9 mouse cellular contexts compared by ENCODE assay signal in the genomic region with DNA sequence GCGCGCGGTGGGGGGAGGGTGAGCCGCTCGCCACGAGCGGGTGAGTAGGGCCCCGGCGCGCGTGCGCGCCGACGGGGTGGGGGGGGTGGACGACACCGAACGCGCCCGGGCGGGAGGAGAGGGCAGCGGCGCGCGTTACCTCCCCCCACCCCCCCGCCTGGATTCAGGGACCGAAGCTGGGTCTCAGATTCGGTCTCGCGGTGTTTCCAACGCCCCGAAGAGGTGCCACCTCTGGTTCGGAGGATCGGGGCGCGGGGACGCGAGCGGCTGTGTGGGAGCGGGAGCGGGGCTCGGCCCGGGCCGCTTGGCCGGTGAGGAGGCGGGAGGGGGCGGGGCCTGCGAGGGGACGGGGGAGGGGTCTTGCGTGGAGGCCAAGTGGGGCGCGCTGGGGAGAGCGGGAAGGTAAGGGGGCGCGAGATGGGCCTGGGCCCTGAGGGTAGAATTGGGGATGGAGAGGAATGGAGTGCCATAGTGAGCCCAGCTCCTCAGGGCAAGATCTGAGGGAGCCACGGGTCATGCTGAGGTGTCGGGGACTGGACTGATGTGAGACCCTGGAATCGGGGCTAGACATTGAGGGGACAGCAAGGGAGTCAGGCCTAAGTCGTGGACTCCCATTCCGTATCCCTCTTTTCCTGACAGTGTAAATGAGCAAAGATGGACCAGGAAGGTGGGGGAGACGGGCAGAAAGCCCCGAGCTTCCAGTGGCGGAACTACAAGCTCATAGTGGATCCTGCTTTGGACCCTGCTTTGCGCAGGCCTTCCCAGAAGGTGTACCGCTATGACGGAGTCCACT. TPM values are rescaled to one million over a fixed set of nuclear protein-coding genes. Genes with fewer than 3 reads are reported as not detected.
DNase-seq lines count a peak whose midpoint lies in the region; ATAC-seq and TF ChIP-seq lines count a peak whose summit lies in the region.
"Had no signal": no experiment of that assay in that cellular context is flagged by ENCODE, and none has a peak within 500 bp of the region (broad histone marks: within the 10 kb centered on the region; RNA-seq: fewer than 3 reads in every experiment).

No protein-coding gene starts in this region.

- H3K9ac ChIP-seq in MEL (ENCODE audit: control insufficient read depth, low read depth, low read length, poor library complexity, severe bottlenecking): peak overlapping the region; percentile 95
- peak overlapping the region; percentile 90 for H3K9ac ChIP-seq in lung, embryonic 15.5 days

- H3K79me2 ChIP-seq in MEL (ENCODE audit: control insufficient read depth, insufficient read depth, low read length, poor library complexity): peaks cover 19% of the 10 kb centered on the region

- TF ChIP-seq EP300 in MEL (IDR thresholded peaks at IDR 0.05; ENCODE audit: low read depth in 1 of 2, low read length in 2 of 2): no peak

- H3K36me3 ChIP-seq in MEL (ENCODE audit: control insufficient read depth in 1 of 2, insufficient read depth in 2 of 2, low read length in 2 of 2): peaks cover 24% of the 10 kb centered on the region in 2 experiments
- H3K36me3 ChIP-seq in kidney, adult 2 months (ENCODE audit: control insufficient read depth, insufficient read depth, low read length): peaks cover 3% of the 10 kb centered on the region; the same call in 1 of the 2 replicates
- H3K36me3 ChIP-seq in lung, embryonic 15.5 days: peaks cover 36% of the 10 kb centered on the region

- TF ChIP-seq RAD21 in MEL (IDR thresholded peaks at IDR 0.05; ENCODE audit: low read depth, low read length): no peak

- DNase-seq in A20 (ENCODE audit: low read depth, low spot score): peak; percentile 79
- DNase-seq in MEL (ENCODE audit: low read depth, low spot score): peak; percentile 70
- peak; percentile 84 for DNase-seq in cerebellum, postnatal 10 days
- DNase-seq in gastrocnemius, postnatal 25 days: peak; percentile 60
- DNase-seq in kidney, adult 2 months: peak; percentile 63
- DNase-seq in ovary, postnatal 36 days (ENCODE audit: low spot score): peak; percentile 72
- no peak for DNase-seq in frontal cortex, postnatal 25 days (ENCODE audit: low spot score in 2 of 2)

- H3K4me1 ChIP-seq in MEL (ENCODE audit: control insufficient read depth in 1 of 2, insufficient read depth in 2 of 2, low read length in 2 of 2): peaks cover 0 to 10% of the 10 kb centered on the region in 2 experiments; a peak in 3 of 4 replicates
- H3K4me1 ChIP-seq in kidney, adult 2 months (ENCODE audit: control insufficient read depth, insufficient read depth, low read length): peaks cover 3% of the 10 kb centered on the region; the same call in 1 of the 2 replicates
- peaks cover 14% of the 10 kb centered on the region for H3K4me1 ChIP-seq in lung, embryonic 15.5 days

- no peak for TF ChIP-seq CTCF in MEL (IDR thresholded peaks at IDR 0.05 in 2 of 3, conservative IDR thresholded peaks at IDR 0.05 in 1 of 3; ENCODE audit: control insufficient read depth in 1 of 3, insufficient read depth in 1 of 3, low read depth in 2 of 3, low read length in 3 of 3, poor library complexity in 1 of 3, severe bottlenecking in 1 of 3)
- TF ChIP-seq CTCF in kidney, adult 2 months (conservative IDR thresholded peaks at IDR 0.05; ENCODE audit: insufficient read depth, insufficient read length, low read depth, low read length): no peak

- no peaks in the 10 kb centered on the region for H3K27me3 ChIP-seq in MEL (ENCODE audit: control insufficient read depth in 1 of 2, insufficient read depth in 2 of 2, low read length in 2 of 2)
- no peaks in the 10 kb centered on the region for H3K27me3 ChIP-seq in kidney, adult 2 months (replicated peaks; ENCODE audit: control insufficient read depth, insufficient read depth, low read length)
- H3K27me3 ChIP-seq in lung, embryonic 15.5 days: no peaks in the 10 kb centered on the region

- peak overlapping the region; percentile 74 for H3K4me2 ChIP-seq in lung, embryonic 15.5 days

- peak overlapping the region; percentile 87 for H3K27ac ChIP-seq in MEL (ENCODE audit: control insufficient read depth, low read depth, low read length)
- peak overlapping the region; percentile 100 for H3K27ac ChIP-seq in kidney, adult 2 months (ENCODE audit: insufficient read depth, low read depth, low read length)
- H3K27ac ChIP-seq in lung, embryonic 15.5 days: peak overlapping the region; percentile 99

- 2% methylated on average over 48 of the region's 66 CpGs for WGBS in kidney, adult 2 months
- WGBS in lung, embryonic 15.5 days: 1% methylated on average over 52 of the region's 66 CpGs

- TF ChIP-seq POLR2A in MEL (IDR thresholded peaks at IDR 0.05; ENCODE audit: control insufficient read depth in 1 of 2, insufficient read depth in 1 of 2, low read depth in 1 of 2, low read length in 2 of 2, poor library complexity in 1 of 2): peak; percentile 41 to 44; a peak in 1 of 4 replicates
- no peak for TF ChIP-seq POLR2A in kidney, adult 2 months (IDR thresholded peaks at IDR 0.05; ENCODE audit: low read depth, low read length)

- H3K9me3 ChIP-seq in MEL (replicated peaks; ENCODE audit: insufficient read depth, low read length): no peaks in the 10 kb centered on the region
- no peaks in the 10 kb centered on the region for H3K9me3 ChIP-seq in lung, embryonic 15.5 days

- peak; percentile 61 for ATAC-seq in lung, embryonic 15.5 days (ENCODE audit: borderline replicate concordance, extremely low read depth, low FRiP score, low TSS enrichment)

- peak overlapping the region; percentile 59 to 83 for H3K4me3 ChIP-seq in MEL (ENCODE audit: control insufficient read depth in 1 of 2, insufficient read depth in 1 of 2, low read depth in 2 of 2, low read length in 2 of 2)
- peak overlapping the region; percentile 90 for H3K4me3 ChIP-seq in kidney, adult 2 months (ENCODE audit: insufficient read depth, low read depth, low read length)
- H3K4me3 ChIP-seq in lung, embryonic 15.5 days: peak overlapping the region; percentile 93

TF ChIP-seq in MEL, 35 proteins besides CTCF, POLR2A, EP300 and RAD21 (continues in another document):
- TF ChIP-seq KAT2A (conservative IDR thresholded peaks at IDR 0.05; ENCODE audit: low read depth, low read length): no peak
- TF ChIP-seq POLR2AphosphoS2 (IDR thresholded peaks at IDR 0.05; ENCODE audit: low read length): no peak
- no peak; the same call in 1 of the 2 replicates for TF ChIP-seq MAZ (IDR thresholded peaks at IDR 0.05; ENCODE audit: low read depth, low read length)
- TF ChIP-seq MEF2A (IDR thresholded peaks at IDR 0.05; ENCODE audit: extremely low read depth, insufficient replicate concordance, low read depth, low read length, poor library complexity, severe bottlenecking): no peak
- TF ChIP-seq MYC (IDR thresholded peaks at IDR 0.05; ENCODE audit: low read depth, low read length): no peak
- no peak for TF ChIP-seq TCF12 (IDR thresholded peaks at IDR 0.05; ENCODE audit: low read depth, low read length)
- TF ChIP-seq CHD1 (IDR thresholded peaks at IDR 0.05; ENCODE audit: low read depth, low read length): no peak
- no peak for TF ChIP-seq ZKSCAN1 (IDR thresholded peaks at IDR 0.05; ENCODE audit: low read depth, low read length)
- no peak for TF ChIP-seq BHLHE40 (IDR thresholded peaks at IDR 0.05; ENCODE audit: borderline replicate concordance, low read depth, low read length)
- no peak; the same call in 1 of the 2 replicates for TF ChIP-seq MAX (IDR thresholded peaks at IDR 0.05; ENCODE audit: low read length)
- TF ChIP-seq USF1 (IDR thresholded peaks at IDR 0.05; ENCODE audit: low read depth, low read length): no peak
- no peak for TF ChIP-seq JUND (IDR thresholded peaks at IDR 0.05; ENCODE audit: low read depth, low read length)
- peak; percentile 6; the same call in 1 of the 2 replicates for TF ChIP-seq SMC3 (IDR thresholded peaks at IDR 0.05; ENCODE audit: low read depth, low read length)
- TF ChIP-seq UBTF (IDR thresholded peaks at IDR 0.05; ENCODE audit: borderline replicate concordance, insufficient read depth, low read depth, low read length): no peak
- TF ChIP-seq ELF1 (IDR thresholded peaks at IDR 0.05; ENCODE audit: low read depth, low read length): no peak
- no peak for TF ChIP-seq USF2 (IDR thresholded peaks at IDR 0.05; ENCODE audit: borderline replicate concordance in 1 of 2, insufficient read depth in 1 of 2, low read depth in 1 of 2, low read length in 2 of 2)

RNA-seq across cellular contexts. Expression of a gene that starts 1.2 kb away (rescaled TPM):
- 9.2 and 10.3 TPM in 2 replicates for total RNA-seq in MEL (2012; rRNA removed)
- 10 to 100 TPM in 1 of 2 experiments, not detected in 1; 55.9 TPM for polyA plus RNA-seq in MEL (2012; ENCODE audit: insufficient read depth in 1 of 2, insufficient read length in 2 of 2, low read depth in 1 of 2, low replicate concordance in 2 of 2, missing spikeins in 1 of 2)
- 10 to 100 TPM; 15.0 to 15.4 TPM for total RNA-seq in gastrocnemius, postnatal 25 days (2021)
- 8.8 and 10.9 TPM in 2 replicates for polyA plus RNA-seq in kidney, adult 2 months (2012; rRNA removed)
- 23.3 and 24.7 TPM in 2 replicates for polyA plus RNA-seq in lung, embryonic 15.5 days (2015; fragmentation: Nextera tagmentation; extraction: Ambion mirVana)

RNA-seq across cellular contexts. Expression of a gene that starts 7.7 kb away (rescaled TPM):
- total RNA-seq in MEL (2012; rRNA removed): 0.73 and 0.88 TPM in 2 replicates
- 1 to 10 TPM in 1 of 2 experiments, not detected in 1; 1.3 TPM for polyA plus RNA-seq in MEL (2012; ENCODE audit: insufficient read depth in 1 of 2, insufficient read length in 2 of 2, low read depth in 1 of 2, low replicate concordance in 2 of 2, missing spikeins in 1 of 2)
- total RNA-seq in gastrocnemius, postnatal 25 days (2021): 1 to 10 TPM; 2.4 to 2.5 TPM
- not detected in 2 replicates for polyA plus RNA-seq in kidney, adult 2 months (2012; rRNA removed)
- polyA plus RNA-seq in lung, embryonic 15.5 days (2015; fragmentation: Nextera tagmentation; extraction: Ambion mirVana): not detected in 2 replicates
- polyA plus RNA-seq: gonadal fat pad, adult 2 months had no signal

RNA-seq across cellular contexts. Expression of a gene that starts 8.1 kb away (rescaled TPM):
- 31.4 and 37.5 TPM in 2 replicates for total RNA-seq in MEL (2012; rRNA removed)
- 10 to 100 TPM in 1 of 2 experiments, not detected in 1; 47.2 TPM for polyA plus RNA-seq in MEL (2012; ENCODE audit: insufficient read depth in 1 of 2, insufficient read length in 2 of 2, low read depth in 1 of 2, low replicate concordance in 2 of 2, missing spikeins in 1 of 2)
- total RNA-seq in gastrocnemius, postnatal 25 days (2021): 1 to 10 TPM; 8.9 to 9.5 TPM
- 28.2 and 34.6 TPM in 2 replicates for polyA plus RNA-seq in kidney, adult 2 months (2012; rRNA removed)
- polyA plus RNA-seq in lung, embryonic 15.5 days (2015; fragmentation: Nextera tagmentation; extraction: Ambion mirVana): 27.2 and 30.7 TPM in 2 replicates

RNA-seq across cellular contexts. Expression of a gene that starts 22.7 kb away (rescaled TPM):
- 0.59 and 1.4 TPM in 2 replicates for total RNA-seq in MEL (2012; rRNA removed)
- under 1 TPM in 1 of 2 experiments, not detected in 1; 0.75 TPM for polyA plus RNA-seq in MEL (2012; ENCODE audit: insufficient read depth in 1 of 2, insufficient read length in 2 of 2, low read depth in 1 of 2, low replicate concordance in 2 of 2, missing spikeins in 1 of 2)
- total RNA-seq in gastrocnemius, postnatal 25 days (2021): 1 to 10 TPM; 4.4 to 9.1 TPM
- polyA plus RNA-seq in kidney, adult 2 months (2012; rRNA removed): 45.0 and 49.3 TPM in 2 replicates
- 21.1 and 24.3 TPM in 2 replicates for polyA plus RNA-seq in lung, embryonic 15.5 days (2015; fragmentation: Nextera tagmentation; extraction: Ambion mirVana)

RNA-seq across cellular contexts. Expression of a gene that starts 33.3 kb away (rescaled TPM):
- total RNA-seq in MEL (2012; rRNA removed): 37.7 and 46.7 TPM in 2 replicates
- 10 to 100 TPM in 1 of 2 experiments, not detected in 1; 58.3 TPM for polyA plus RNA-seq in MEL (2012; ENCODE audit: insufficient read depth in 1 of 2, insufficient read length in 2 of 2, low read depth in 1 of 2, low replicate concordance in 2 of 2, missing spikeins in 1 of 2)
- 1 to 10 TPM; 1.9 to 2.4 TPM for total RNA-seq in gastrocnemius, postnatal 25 days (2021)
- polyA plus RNA-seq in kidney, adult 2 months (2012; rRNA removed): 14.6 and 20.8 TPM in 2 replicates
- 4.3 and 5.1 TPM in 2 replicates for polyA plus RNA-seq in lung, embryonic 15.5 days (2015; fragmentation: Nextera tagmentation; extraction: Ambion mirVana)

Comparison
In these comparisons a context has a peak if more than half of its experiments do, and no peak if none do; other contexts are left out.
1. DNase-seq: peak in A20 (single experiment), MEL (single experiment), cerebellum, postnatal 10 days (2 of 2), gastrocnemius, postnatal 25 days (single experiment), kidney, adult 2 months (single experiment) and ovary, postnatal 36 days (single experiment); none in frontal cortex, postnatal 25 days (0 of 2).
2. Peak in every context shown above with its lines, with median percentiles within 50 percentile points of each other: H3K27ac ChIP-seq and H3K4me3 ChIP-seq.